Mouse (Mus musculus): ENCODE measurements at regions not wholly inside any gene's neighbourhood (a gene's known extent, or its start where the extent isn't known, plus 50 kb on each side); places are given as distances from the start of the nearest gene placed in this dataset.
"Not testable (repeated sequence)": the region's sequence is repeated elsewhere in the genome, so short reads cannot be mapped to it uniquely, and the experiment has no call there.

DNA sequence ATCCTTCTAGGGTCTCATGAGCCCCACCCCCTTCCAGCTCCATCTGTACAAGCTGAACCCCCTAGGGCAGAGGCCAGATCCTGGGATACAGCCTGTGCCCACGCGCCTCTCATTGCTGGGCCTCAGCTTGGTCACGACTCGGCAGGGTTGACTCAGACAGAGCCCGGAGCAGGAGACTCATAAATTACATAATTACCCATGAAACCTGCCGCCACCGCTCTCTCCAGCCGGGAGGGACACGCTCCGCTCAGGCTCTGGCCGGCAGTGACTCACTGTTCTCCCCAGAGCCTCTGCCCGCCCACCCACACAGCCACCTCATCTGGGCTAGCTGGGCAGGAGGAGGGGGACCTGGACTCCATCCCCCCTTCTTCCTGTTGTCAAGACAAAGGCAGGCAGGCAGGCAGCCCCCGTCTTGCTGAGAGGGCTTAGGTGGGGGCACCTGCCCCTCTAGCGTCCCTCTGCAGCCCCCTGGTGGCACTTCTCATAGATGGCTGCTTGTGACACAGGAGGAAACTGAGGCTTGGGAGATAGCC lies 149.6 kb upstream of the Rtl1 start:
- DNase-seq: peak; percentile 47

DNA sequence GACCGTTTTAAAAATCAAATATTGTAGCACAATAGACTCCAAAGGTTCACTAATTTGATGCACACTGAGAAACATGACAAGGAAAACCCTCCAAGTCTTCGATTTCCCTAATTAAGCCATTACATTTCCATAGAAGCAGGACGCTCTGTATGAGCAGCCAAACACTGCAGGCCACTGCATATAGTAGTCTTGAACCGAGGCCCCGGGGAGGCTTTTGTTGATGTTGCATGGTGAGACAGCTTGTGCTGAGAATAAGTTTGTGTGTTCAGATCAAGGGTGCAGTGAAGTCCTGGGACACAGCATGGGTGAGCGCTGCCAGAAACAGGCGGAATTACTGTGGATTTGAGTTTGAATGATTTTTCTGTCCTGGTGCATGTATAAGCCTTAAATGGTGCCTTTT lies 154.9 kb upstream of the Rtl1 start:
- no peak for DNase-seq

DNA sequence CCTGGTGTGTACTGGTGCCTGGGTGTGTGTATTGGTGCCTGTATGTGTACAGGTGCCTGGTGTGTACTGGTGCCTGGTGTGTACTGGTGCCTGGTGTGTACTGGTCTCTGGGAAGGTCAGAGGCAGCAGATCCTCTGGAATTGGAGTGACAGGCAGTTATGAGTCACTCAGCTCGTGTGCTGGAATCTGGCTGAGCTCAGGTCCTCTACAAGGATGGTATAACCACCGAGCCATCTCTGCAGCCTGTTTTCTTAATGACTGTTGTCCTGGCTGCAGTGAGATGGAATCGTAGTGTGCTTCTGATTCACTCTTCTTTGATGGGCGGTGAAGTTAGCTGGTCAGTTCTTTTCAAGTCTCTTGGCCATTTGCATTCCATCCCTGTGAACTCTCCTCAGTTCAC lies 164.2 kb upstream of the Rtl1 start:
- DNase-seq: no peak

DNA sequence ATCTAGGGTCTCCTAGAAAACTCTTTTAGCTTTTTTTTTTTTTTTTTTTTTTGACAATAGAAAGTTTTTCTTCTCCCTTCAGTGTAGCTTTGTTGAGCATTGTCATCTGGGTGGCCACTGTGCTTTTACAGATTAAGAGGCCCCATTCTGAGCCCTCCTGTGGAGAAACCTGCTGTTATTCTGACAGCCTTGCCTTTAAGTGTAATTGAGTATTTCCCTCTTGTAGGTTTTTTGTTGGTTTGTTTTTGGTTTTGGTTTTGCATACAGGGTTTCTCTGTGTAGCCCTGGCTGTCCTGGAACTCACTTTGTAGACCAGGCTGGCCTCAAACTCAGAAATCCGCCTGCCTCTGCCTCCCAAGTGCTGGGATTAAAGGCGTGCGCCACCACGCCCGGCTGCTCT lies 166.5 kb upstream of the Rtl1 start:
- DNase-seq: not testable (repeated sequence)

DNA sequence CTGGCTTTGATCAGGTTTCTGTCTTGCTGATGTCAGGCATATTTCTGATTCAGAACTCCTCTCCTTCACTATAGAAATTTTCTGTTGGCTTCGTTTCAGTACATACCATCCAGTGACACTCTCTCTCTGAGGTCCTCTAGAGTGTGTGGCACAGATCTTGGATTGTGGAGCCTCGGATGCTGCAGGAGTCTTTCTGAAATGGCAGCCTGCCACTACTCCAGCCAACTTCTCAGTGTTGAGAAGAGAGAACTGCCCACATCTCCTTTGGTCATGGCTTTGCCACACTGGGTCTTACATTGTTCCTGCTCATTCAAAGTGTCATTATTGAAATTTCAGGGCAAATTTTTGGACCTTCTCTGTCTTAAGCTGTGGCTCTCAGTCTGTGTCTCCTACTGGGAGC lies 172.4 kb upstream of the Rtl1 start:
- DNase-seq: no peak

DNA sequence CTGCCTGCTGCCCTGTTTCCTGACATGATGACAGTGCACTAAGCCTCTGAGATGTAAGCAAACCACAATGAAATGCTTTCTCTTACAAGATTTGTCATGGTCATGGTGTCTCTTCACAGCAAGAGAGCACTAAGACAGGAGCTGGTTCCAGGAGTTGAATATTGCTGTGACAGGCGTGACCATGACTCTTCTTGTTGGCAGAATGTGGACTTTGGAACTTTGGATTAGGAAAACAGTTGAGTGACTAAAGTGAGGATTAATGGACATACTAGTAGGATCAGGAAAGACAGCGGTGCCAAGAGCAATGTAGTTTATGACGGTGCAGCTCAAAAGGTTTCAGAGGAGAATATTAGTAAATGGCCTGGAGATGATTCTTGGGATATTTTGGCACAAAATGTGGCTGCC lies 173.8 kb upstream of the Rtl1 start:
- no peak for DNase-seq

DNA sequence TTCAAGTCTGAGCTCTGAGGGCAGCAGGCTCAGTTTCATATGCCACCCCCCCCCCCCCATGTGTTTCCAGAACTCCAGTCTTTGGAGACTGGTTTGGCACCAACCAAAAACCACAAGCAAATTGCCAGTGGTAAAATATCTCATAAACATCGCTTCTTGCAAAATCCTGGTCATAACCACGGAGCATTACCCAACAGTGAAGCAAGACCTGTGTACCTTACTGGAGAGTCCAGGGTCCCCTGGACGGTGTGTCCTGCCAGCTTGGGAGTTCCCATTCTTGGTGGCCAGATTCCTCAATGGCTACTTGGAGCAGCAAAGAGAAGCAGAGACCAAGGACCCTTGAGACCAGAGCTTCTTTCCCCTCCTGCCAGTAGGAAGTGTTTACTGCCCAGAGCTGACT lies 198.7 kb upstream of the Rtl1 start:
- DNase-seq: no peak

DNA sequence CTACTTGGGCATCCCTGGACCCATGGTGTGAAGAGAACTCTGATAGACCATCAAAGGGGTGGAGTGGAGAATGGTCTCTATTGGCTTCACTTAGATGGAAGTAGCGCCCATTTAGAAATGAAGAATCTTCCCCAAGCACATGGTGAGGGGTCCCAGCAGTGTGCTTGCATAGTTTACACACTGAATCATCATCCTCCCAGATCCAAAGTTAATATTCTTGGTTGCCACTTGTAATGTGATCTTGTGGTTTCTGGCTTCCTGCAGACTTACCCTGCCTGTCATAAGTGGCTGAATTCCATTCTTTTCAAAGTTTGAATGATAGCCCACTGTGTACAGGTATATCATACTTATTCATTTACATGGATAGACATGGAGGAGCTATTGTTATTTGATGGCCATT lies 199.3 kb upstream of the Rtl1 start:
- no peak for DNase-seq

DNA sequence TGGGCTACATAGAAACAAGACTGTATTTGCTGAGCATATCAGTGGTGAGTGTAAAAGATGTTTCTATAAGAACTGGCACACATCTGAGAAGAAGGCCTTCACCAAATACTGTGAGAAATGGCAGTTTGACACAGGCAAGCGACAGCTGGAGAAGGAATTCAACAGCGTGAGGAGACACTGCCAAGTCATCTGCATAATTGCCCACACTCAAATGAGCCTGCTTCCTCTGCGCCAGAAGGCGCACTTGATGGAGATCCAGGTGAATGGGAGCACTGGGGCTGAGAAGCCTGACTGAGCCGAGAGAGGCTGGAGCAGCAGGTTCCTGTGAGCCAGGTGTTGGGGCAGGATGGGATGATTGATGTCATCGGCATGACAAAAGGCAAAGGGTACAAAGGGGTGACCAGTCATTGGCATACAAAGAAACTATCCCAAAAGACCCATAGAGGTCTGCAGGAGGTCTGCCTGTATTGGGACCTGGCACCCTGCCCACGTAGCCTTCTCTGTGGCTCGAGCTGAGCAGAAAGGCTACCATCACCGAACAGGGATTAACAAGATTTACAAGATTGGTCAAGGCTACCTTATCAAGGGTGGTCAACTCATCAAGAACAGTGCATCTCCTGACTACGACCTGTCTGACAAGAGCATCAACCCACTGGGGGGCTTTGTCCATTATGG lies 227.2 kb upstream of the Rtl1 start:
- DNase-seq: no peak

DNA sequence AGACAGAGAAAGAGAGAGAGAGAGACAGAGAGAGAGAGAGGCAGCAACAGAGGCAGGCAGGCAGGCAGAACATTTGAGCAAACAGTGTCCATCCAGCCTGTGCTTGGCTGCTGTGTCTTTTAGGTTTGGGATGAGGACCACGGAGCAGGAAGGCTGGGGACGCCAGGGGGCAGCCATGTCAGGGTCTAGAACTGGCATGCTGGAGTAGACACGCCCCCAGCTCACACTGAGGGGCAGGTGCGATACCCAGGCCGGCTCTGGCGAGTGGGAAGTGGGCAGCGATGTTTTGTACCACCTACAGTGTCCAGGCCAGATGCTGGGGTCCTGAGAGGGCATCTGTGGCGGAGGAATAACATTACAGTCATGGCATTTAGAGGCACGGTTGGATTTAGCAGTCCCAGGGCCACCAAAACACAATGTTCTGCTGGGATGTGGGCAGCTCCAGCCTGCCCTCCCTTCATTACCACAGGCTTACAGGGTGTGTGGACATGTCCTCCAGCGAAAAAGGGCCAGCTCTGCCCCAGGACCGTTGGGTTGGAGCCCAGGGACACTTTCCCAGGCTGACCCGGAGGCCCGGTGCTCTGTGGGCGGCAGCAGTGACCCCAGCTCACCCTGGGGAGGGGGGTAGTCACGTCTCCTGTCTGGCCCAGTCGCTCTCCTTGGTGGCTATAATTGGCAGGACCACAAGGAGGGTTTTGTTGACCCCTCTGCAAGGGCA lies 230.3 kb upstream of the Rtl1 start:
- DNase-seq: no peak

DNA sequence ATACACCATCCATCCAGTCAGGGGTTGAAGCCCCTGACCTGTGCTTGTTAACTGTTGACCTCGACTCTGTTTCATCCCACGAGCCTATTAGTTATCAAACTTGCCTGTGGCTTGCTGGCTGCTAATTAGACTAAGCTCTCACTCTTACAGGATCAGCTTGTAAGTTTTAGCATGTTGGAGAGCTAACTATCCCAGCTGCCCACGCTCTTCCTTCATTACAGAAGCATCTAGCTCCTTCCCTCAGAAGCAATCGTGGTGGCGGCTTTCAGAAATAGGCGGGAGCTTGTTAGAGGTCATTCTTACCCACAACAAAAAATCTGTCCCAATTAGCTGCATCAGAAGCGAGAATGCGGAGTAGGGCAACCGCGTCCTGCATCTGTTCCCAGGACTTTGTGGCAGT lies 232.8 kb upstream of the Rtl1 start:
- no peak for DNase-seq

DNA sequence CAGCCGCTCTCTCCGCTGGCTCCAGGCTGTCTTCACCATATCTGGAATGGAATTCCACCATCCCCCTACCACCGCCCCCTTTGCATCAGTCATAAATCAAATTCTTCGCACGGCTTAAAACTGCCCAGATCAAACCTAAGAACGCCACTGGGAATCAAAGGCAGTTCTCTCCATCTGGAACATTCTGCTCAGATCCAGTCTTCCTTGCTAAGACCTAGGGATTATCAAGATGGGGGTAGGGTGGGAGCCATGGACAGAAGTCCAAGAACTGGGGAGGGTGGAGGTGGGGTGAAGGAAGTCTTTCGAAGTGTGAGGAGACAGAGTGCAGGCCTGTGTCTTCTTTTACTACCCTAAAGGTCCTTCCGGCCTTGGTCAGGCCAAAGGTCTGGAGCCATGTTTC lies 236.4 kb upstream of the Rtl1 start:
- DNase-seq: no peak

DNA sequence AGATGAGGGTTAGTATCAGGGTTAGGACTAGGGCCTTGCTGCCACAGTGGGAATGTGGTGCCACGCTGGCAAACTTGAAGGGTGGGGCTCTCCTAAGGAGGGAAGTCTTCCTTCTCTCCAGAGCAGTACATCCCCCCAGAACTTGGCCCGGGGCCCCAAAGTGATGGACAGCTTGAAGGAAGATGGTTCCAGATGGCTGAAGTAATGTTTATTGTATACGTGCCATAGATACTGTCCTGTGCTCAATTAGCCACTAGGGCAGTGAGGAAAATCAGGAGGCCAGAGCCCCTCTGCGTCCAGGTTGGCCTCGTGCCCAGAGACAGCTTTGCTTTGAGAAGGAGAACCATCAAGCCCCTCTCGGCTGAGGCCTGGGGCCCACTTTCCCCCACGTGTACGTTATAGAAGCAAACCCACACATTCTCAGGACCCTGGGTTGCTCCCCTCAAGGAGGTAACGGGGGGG lies 239.0 kb upstream of the Rtl1 start:
- no peak for DNase-seq

DNA sequence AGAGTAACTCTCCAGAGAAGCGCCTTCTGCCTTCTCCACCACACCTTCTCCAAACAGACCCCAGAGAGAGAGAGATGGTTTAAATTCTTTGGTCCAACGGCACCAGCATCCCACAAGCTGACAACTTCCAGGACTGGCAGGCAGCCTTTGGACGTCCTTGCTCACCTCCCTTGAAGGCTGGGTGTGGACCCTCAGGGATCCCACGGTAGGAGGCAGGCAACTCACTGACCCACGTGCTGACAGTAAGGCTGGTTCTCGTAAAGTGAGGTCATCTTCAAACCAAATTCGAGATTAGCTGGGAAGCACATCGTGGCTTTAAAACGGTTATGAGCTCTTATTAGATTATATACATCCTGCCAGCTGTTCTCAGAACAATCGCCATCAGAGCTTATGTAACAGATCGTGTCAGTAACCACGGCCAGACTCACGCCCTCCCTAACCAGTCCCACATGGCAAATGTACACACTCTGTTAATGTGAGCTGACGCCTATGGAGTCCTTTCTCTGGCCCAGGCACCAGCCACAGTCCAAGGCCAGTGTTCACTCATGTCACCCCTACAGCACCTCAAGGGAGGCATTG lies 239.9 kb upstream of the Rtl1 start:
- DNase-seq: no peak

DNA sequence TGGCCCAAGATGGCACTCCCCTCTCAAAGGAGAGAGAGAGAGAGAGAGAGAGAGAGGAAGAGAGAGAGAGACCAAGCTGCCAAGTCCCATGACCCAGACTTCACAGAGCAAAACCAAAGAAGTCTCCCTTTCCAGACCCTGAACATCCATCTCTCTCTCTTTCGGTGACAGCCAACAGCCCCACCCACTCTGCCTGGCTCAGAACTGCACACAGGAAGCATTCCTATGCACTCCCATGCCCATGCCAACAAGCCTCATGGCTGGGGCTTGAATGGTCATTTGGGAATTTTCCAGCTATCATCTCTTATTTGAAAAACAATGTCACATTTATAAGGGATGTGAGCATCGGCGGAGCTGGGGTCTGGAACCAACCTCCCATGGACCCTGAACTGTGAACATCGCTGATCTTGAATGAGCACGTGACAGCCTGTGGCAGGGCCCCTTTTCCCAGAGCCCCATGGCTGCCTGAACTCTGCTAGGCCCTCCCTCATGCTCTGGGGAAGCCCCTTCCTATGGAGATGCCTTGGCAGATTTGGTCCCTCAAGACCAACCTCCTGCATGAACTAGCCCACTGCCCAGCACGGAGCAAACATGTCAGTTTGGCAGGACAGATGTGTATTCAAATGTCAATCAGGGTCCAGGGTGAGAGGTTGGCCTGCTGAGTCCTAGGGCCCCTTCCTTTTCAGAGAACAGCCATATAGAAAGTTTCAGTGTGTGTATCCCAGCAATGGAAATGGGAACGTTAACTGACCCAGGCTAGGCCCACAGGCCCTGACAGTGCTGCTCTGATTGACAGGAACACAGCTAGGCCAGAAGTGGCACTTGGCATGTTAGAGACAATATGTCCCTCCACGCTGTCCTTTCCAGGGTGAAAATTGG lies 244.8 kb upstream of the Rtl1 start:
- no peak for DNase-seq

DNA sequence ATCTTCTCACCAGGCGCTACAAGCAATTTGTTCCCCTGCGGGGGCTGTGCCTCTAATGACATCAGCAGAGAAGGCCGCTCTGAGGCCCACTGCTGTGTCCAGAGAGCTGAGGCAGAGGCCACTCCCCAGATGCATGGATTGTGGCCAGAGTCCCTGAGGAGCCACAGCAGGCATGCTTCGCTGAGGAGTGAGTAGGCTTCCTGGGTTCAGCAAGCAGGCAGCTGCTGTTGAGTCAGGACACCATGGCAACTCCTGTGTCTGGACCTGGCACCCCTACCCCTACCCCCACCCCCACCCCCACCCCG lies 245.4 kb upstream of the Rtl1 start:
- no peak for DNase-seq

DNA sequence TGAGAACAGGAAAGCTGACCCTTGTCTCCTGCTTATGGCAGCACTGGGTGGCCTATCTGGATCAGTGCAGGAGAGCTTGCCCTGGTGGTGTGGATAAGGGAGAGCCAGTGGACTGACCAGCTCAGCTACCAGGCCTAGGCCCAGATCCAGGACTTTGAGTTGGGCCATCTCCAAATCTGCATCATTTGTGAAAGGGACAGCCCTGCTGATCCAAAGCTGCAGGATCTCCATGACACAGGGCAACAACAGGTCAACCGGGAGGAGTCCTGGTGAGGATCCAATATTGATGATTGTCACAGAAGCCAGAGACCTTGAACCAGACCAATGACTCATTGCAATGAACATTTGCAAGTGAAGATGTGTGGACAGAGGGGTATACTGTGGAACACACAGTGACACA lies 256.2 kb upstream of the Rtl1 start:
- no peak for DNase-seq

DNA sequence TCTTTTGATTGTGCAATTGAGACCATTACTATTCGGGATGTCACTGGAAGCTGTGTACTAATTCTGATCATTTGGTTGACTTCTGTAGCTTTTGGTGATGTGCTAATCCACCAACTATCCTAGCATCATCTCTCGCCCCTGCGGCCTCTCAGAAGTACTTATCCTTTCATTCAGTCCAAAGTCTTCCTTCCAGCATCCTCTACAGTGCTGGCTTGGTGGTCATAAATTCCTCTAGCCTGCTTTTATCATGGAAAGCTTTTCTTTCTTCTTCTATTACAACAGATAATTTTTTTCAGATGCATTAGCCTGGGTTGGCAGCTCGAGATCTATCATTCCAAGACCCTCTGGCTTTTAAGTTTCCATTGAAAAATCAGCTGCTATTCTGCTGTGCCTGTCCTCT lies 257.6 kb upstream of the Rtl1 start:
- no peak for DNase-seq

DNA sequence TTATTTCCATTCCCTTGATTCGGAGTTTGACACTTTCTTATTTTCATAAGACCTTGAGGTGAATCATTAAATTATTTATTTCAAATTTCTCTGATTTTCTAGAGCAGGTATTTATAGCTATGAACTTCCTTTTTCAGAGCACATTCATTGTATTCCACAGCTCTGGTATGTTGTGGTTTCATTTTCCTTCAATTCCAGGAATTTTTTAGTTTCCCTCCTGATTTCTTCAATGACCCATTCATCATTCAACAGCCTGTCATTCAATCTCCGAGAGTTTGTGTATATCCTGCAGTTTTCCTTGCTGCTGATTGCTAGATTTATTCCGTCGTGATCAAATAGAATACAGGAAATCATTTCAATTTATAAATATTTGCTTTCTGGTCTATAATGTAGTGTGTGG lies 264.7 kb upstream of the Rtl1 start:
- DNase-seq: no peak

DNA sequence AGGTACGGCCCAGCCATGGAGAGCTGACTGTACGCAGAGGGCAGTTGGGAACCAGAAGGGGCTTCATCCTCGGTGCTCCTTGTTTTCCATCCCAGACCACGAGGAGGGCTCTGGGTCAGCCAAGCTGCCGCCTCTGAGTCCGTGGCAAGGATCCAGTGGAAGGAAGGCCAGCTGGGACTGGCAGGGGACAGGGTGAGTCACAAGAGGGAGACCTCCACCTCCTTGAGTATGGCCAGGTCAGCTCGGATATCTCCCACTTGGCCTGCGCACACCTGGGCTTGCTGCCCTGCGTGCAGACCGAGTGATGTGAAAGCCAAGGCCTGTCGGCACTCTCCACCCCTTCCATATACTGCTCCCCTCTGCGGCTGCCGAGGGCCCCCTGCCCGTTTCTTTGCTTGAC lies 270.9 kb upstream of the Rtl1 start:
- DNase-seq: no peak

DNA sequence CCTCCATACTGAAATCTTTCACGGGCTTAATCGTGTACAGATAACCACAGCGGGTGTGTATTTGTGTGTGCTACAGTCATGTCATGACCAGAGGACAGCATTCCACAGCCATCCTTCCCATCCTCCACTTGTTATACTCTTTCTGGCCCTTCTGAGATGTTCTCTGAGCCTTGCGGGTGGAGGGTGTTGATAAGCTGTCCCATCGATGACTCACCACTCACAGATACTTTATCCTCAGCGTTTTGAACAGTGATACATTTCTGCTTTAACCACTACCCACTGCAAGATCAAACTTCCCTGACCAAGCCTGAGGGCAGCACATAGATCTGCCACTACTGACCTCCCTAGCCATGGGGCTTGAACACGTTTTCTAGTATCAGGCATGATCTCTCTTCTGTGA lies 274.3 kb upstream of the Rtl1 start:
- DNase-seq: no peak

DNA sequence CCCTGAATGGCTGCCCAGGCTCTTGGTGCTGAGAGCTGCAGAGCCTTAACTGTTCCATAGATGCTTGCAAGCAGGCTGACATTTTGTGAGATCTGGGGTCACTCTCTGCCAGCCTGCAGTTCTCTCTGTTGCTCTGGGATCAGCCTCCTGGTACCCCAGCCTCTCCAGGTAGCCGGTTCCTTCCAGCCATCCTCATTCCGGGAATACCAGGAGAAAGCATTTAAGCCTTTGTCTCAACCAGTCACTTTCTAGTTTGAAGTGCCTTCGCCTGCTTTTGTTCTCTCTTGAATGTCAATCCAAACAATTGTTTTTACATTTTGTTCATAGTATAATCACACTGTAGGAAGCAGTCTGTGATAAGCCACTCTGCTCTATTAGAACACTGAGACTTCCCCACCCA lies 281.0 kb upstream of the Rtl1 start:
- DNase-seq: no peak

DNA sequence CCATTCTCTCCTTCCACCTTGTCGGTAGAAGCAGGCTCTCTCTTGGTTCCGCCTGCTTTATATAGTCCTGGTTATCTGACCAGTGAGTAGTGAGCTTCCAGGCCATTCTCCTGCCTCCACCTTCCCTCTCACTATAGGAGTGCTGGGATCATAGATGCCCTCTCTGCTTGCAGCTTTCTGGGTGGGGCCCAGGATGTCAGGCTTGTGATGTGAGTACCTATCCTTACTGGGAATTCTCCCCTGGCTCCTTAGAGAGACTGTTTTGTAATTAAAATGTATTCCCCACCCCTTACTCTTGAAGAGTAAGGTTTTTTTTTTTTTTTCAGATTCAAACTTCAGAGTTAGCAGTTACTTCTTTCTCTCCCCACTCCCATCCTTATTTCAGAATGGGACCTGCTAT lies 291.1 kb upstream of the Rtl1 start:
- no peak for DNase-seq

DNA sequence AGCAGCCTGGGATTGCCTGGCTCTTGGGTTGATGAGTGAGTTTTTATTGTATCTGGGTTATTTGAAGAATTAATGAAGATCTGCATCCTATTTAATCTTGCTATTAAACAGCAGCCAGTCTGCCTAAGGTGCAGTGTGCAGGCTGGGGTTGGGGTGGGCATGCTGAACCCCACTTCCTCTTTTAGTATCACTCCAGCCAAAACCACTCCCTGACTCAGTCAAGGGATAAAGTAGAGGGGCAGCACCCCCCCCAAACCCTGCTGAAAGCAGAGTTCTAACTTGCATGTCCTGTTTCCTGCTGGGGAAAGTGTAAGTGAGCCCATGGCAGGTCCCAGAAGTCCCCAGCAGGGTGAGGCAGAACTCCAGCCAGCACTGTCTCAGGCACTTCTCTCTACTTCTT lies 292.7 kb upstream of the Rtl1 start:
- DNase-seq: no peak

All from thymus, postnatal 14 days (tissue).